Mouse (Mus musculus) limb, embryonic 15.5 days (tissue): Measurements from ENCODE around the gene Ap5b1. TPM values are rescaled to one million over a fixed set of nuclear protein-coding genes. Genes with fewer than 3 reads are reported as not detected.

ENCODE experiments used
- ATAC-seq: fragments of 200-750 bp; cut with Nextera tagmentation; 2 replicates; pipeline ENCODE4 v1.8.0; 2017; ENCODE audit warnings: low read depth, moderate TSS enrichment; ENCODE audit not compliant: insufficient number of reproducible peaks, low FRiP score, low TSS enrichment
- H3K27ac ChIP-seq: fragments of 300-500 bp; sonication (generic); 2 replicates; pipeline ENCODE4 v1.5.1; 2015; ENCODE audit warnings: moderate library complexity, mild to moderate bottlenecking, inconsistent platforms
- H3K27me3 ChIP-seq: fragments of 300-500 bp; sonication (generic); 2 replicates; pipeline ENCODE4 v1.6.1; 2015; ENCODE audit warnings: inconsistent platforms
- H3K36me3 ChIP-seq: fragments of 300-500 bp; sonication (generic); 2 replicates; pipeline ENCODE4 v1.6.1; 2015; ENCODE audit warnings: inconsistent platforms
- H3K4me1 ChIP-seq: fragments of 300-500 bp; sonication (generic); 2 replicates; pipeline ENCODE4 v1.6.1; 2015; ENCODE audit warnings: inconsistent platforms
- H3K4me2 ChIP-seq: fragments of 300-500 bp; sonication (generic); 2 replicates; pipeline ENCODE4 v1.6.1; 2015; ENCODE audit warnings: mild to moderate bottlenecking, inconsistent platforms
- H3K4me3 ChIP-seq: fragments of 300-500 bp; sonication (generic); 2 replicates; pipeline ENCODE4 v1.5.1; 2015; ENCODE audit warnings: mild to moderate bottlenecking, inconsistent platforms
- H3K9ac ChIP-seq: fragments of 300-500 bp; sonication (generic); 2 replicates; pipeline ENCODE4 v1.6.1; 2015; ENCODE audit warnings: inconsistent platforms
- H3K9me3 ChIP-seq: fragments of 300-500 bp; sonication (generic); 2 replicates; pipeline ENCODE4 v1.6.1; 2016; ENCODE audit warnings: inconsistent platforms
- WGBS: fragments of 180-500 bp; shearing (Covaris S2); methylation state at CpG from one replicate; pipeline ENCODE4 v1.1.7; 2015; 5-methylcytosine and 5-hydroxymethylcytosine counted together
- polyA plus RNA-seq: library from polyadenylated mRNA; unstranded; fragments of >200 nt; fragmentation: Nextera tagmentation; extraction: Ambion mirVana; gene quantifications from 2 replicates; pipeline ENCODE4 v1.2.1, GENCODE M21; 2015

The Ap5b1 gene
- polyA plus RNA-seq, 1 experiment from 2014 or later, result 4.4 TPM

DNA sequence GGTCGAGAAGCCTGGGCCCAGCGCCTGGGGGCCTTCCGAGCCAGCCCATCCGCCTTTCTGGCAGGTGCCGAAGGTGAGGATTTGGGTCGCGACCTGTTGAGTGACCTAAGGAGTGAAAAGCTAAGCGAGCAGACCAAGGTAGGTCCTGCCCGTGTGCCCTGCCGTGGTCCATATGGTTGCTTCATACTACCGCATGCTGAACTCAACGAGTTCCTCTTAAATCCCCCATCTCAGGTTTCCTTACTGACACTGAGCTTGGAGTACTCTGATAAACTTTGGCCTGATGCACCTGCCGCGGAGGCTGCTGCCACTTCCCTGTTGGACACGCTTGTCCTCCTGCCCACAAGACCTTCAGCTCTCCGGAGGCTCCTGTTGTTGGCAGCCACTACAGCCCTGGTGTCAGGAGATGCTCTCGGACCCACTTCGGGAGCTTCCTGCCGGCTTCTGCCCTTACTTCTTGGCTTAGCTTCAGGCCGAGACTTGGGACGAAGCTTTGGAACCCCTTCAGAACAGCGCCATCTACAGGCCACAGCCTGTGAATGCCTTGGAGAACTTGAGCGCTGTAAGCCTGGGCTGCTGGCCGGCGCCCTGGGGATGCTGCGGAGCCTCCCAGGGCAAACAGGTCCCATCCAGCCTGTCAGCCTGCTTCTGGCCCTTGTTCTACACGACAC, 780 bp downstream of the Ap5b1 start:
- Histone ChIP-seq H3K4me2 (peak overlapping the region; percentile 98), H3K27me3 (peaks cover 26% of the 10 kb centered on the region), H3K9me3 (no peaks in the 10 kb centered on the region), H3K27ac (peak overlapping the region; percentile 85; the same call in 1 of the 2 replicates), H3K36me3 (peaks cover 14% of the 10 kb centered on the region), H3K9ac (no peak overlapping the region; the same call in 1 of the 2 replicates), H3K4me3 (peak overlapping the region; percentile 76), H3K4me1 (peaks cover 21% of the 10 kb centered on the region)
- WGBS, result 8% methylated on average over 27 of the region's 27 CpGs
- ATAC-seq, result peak; percentile 3; the same call in 1 of the 2 replicates

DNA sequence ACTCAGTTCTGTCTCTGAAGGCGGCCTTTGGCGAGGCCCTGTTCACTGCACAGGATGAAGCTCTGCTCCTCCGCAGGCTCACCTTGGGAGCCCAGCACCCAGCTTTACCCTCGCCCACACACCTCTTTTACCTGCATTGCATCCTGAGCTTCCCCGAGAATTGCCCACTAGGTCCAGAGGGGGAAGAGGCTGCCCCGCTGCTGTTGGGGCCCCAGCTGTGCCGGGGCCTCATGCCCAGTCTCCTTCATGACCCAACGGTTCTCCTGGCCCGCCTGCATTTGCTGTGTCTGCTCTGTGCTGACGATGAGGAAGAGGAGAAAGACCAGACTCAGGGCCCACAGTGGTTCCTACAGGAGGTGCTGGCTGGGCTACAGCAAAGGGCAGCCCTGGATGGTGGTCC, 1.7 kb downstream of the Ap5b1 start:
- 87% methylated on average over 10 of the region's 10 CpGs for WGBS
- no peak for ATAC-seq
- no peak overlapping the region for H3K4me2 ChIP-seq
- H3K9ac ChIP-seq, result no peak overlapping the region
- peaks cover 21% of the 10 kb centered on the region for H3K4me1 ChIP-seq
- no peaks in the 10 kb centered on the region for H3K9me3 ChIP-seq
- H3K4me3 ChIP-seq, result no peak overlapping the region
- peaks cover 18% of the 10 kb centered on the region for H3K27me3 ChIP-seq
- no peak overlapping the region for H3K27ac ChIP-seq
- H3K36me3 ChIP-seq, result peaks cover 14% of the 10 kb centered on the region

DNA sequence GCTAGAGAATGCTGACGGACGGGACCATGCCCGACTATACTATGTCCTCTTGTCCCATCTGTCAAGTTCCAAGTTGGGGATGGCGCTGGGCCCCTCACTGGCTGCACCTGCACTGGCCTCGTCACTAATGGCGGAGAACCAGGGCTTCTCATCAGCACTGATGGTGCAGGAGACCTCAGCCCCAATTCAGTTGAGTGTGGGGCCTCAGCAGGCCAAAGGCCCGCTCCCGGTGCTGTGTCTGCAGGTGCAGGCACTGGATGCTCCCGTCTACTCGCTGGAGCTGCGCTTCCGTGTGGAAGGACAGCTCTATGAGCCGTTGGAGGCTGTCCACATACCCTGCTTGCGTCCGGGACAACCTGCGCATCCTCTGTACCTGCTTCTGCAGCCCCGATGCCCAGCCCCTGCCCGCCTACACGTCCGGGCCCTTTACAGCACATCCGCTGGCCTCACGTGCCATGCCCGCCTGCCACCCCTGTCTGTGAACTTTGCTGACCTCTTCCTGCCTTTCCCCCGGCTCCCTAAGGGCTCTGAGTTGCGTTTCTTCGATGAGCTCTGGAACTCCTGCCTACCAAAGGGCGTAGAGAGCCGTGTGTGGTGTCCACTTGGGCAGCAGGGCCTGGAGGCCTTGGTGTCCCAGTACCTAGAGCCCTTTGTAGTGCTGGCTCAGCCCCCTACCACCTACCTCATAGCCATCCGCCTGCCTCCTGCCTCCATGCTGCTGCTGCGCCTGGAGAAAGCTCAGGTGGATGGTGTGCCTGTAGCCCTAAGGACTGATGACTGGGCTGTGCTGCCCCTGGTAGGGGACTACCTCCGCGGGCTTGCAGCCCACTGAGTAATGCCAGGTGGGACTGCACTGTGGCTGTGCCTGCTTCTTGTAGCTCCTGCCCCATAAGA, 2.8 kb downstream of the Ap5b1 start:
- H3K27ac ChIP-seq, result no peak overlapping the region
- peaks cover 14% of the 10 kb centered on the region for H3K36me3 ChIP-seq
- H3K4me3 ChIP-seq, result no peak overlapping the region
- H3K4me2 ChIP-seq, result no peak overlapping the region
- no peaks in the 10 kb centered on the region for H3K9me3 ChIP-seq
- H3K27me3 ChIP-seq, result peaks cover 13% of the 10 kb centered on the region
- ATAC-seq, result no peak
- 88% methylated on average over 32 of the region's 32 CpGs for WGBS
- no peak overlapping the region for H3K9ac ChIP-seq
- H3K4me1 ChIP-seq, result peaks cover 21% of the 10 kb centered on the region

DNA sequence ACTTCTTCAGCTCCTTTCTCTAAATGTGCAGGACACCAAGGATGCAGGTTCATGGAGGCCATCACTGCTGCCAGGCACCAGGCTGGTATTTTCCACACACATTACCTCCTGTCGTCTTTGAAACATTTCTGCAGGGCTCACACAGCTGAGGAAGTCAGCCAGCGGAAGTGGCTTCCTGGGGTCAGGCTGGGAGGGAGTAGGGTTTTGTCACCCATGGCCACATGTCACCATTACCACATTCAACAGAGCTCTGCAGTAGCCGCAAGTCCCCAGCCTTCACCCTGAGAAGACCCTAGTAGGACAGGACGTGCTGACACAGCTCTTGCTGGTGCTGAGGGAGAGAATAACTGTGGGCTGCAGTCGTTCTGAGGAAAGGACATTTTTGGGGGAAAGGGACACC, 4.0 kb downstream of the Ap5b1 start:
- Histone ChIP-seq H3K9ac (no peak overlapping the region), H3K36me3 (peaks cover 14% of the 10 kb centered on the region), H3K27ac (no peak overlapping the region), H3K4me1 (peaks cover 18% of the 10 kb centered on the region), H3K4me2 (no peak overlapping the region), H3K4me3 (no peak overlapping the region), H3K9me3 (no peaks in the 10 kb centered on the region), H3K27me3 (peaks cover 4% of the 10 kb centered on the region; the same call in 1 of the 2 replicates)
- WGBS, result 79% methylated on average over 5 of the region's 5 CpGs
- ATAC-seq, result no peak

DNA sequence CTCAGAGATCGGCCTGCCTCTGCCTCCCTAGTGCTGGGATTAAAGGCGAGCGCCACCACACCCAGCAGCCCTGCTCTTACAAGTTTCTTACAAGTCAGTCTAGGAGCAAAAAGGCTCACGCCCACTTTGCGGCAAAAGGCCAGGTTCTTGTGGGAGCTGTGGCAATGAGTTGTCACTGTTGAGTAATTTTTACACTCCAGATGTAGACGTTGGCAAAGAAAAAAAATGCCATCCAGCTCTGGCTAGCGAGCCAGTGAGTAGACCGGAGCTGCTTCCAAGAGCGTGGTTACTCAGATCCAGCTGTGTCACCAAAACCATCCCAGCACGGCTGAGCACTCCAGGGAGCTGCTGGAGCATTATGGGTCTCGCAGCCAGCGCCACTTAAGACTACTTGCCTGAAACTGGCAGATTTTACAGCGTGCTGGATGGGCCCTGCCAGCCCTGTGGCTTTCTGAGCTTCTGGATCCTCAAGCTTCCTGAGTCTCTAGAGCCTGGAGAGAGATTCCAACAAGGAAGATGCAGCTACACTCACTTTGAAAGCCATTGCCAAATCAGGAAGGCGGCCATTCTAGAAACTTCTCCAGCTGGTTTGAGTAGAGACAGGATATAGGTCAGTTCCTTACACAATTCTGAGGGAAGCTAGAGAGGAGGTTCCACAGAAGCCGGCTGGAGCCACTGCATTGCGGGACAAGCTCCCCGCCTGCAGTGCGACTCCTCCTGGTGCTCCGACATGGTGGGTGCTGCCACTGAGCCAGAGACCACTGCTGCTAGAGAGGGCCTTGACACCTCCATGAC, 4.7 kb downstream of the Ap5b1 start:
- peaks cover 14% of the 10 kb centered on the region for H3K36me3 ChIP-seq
- WGBS, result 76% methylated on average over 19 of the region's 19 CpGs
- H3K9me3 ChIP-seq, result no peaks in the 10 kb centered on the region
- H3K27ac ChIP-seq, result 0 out of 2 replicates have a peak overlapping the region, but pooled peaks have one; percentile 47
- H3K9ac ChIP-seq, result no peak overlapping the region
- no peak overlapping the region for H3K4me2 ChIP-seq
- H3K4me1 ChIP-seq, result peaks cover 13% of the 10 kb centered on the region
- no peak for ATAC-seq
- H3K27me3 ChIP-seq, result peaks cover 4% of the 10 kb centered on the region; the same call in 1 of the 2 replicates
- no peak overlapping the region for H3K4me3 ChIP-seq

DNA sequence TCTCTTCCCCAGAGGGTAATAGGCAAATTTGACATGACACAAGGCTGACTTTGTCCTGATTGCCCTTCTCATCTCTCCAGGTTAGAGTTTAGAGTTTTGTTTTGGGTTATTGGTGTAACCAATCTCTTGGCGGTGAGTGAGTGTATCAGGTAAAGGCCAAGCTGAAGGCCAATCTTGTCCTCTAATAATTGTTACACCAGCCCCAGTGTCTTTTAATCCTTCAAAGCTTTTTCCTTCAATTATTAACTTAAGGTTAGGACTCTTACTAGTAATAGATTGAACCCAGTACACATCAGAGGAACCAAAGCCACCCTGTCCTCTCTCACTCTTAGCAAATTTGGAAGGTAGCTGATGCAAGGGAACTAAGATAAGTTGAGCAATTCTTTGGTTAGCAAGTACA, 7.5 kb downstream of the Ap5b1 start:
- no peaks in the 10 kb centered on the region for H3K27me3 ChIP-seq

DNA sequence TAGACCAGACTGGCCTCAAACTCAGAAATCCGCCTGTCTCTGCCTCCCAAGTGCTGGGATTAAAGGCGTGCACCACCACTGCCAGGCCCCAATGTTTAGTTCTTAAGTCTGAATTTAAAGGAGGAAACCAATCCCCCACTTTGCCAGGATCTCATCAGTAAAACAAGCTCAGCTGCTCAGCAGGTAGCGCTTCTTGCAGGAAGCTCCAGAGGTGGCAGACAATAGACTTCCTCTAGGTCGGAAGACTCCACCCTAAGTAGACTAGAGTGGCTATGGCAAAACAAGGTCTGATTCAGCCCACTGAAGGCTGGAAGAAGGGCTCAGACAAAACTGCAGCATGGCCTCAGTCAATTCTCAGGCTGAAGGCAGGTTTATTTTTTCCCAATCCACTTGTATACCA, 12.1 kb downstream of the Ap5b1 start:
- ATAC-seq, result no peak
- Histone ChIP-seq H3K27ac (no peak overlapping the region), H3K4me1 (no peaks in the 10 kb centered on the region), H3K9me3 (no peaks in the 10 kb centered on the region), H3K36me3 (no peaks in the 10 kb centered on the region), H3K27me3 (no peaks in the 10 kb centered on the region), H3K4me3 (no peak overlapping the region), H3K4me2 (no peak overlapping the region), H3K9ac (no peak overlapping the region)
- whole genome bisulfite sequencing, result 73% methylated on average over 4 of the region's 4 CpGs

More for the DNA sequence above, 7.5 kb downstream of the Ap5b1 start:
- H3K27ac ChIP-seq, result no peak overlapping the region
- H3K9ac ChIP-seq, result no peak overlapping the region
- WGBS, result 97% methylated on average over 1 of the region's 1 CpGs
- no peaks in the 10 kb centered on the region for H3K4me1 ChIP-seq
- H3K36me3 ChIP-seq, result peaks cover 5% of the 10 kb centered on the region; the same call in 1 of the 2 replicates
- ATAC-seq, result no peak
- no peaks in the 10 kb centered on the region for H3K9me3 ChIP-seq
- H3K4me2 ChIP-seq, result no peak overlapping the region
- no peak overlapping the region for H3K4me3 ChIP-seq

DNA sequence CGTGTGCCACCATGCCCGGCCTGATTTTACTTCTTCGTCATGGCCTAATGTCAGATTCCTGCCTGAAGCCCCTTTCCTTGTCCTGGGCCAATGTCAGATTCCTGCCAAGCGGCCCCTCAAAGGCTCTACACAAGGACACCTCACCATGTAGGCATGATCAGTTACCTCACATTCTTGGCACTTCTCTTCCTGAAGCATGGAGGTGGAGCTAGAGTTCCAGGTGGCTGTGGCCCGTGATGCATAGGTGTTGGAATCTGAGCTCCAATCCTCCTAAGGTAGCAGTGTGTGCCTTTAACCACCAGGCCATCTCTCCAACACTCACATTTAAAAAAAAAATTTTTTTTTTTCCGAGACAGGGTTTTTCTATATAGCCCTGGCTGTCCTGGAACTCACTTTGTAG, 13.0 kb downstream of the Ap5b1 start:
- Histone ChIP-seq H3K4me3 (no peak overlapping the region), H3K4me2 (no peak overlapping the region), H3K36me3 (no peaks in the 10 kb centered on the region), H3K9me3 (no peaks in the 10 kb centered on the region), H3K4me1 (no peaks in the 10 kb centered on the region), H3K9ac (no peak overlapping the region), H3K27ac (no peak overlapping the region), H3K27me3 (no peaks in the 10 kb centered on the region)
- WGBS, result 81% methylated on average over 6 of the region's 6 CpGs
- no peak for ATAC-seq

DNA sequence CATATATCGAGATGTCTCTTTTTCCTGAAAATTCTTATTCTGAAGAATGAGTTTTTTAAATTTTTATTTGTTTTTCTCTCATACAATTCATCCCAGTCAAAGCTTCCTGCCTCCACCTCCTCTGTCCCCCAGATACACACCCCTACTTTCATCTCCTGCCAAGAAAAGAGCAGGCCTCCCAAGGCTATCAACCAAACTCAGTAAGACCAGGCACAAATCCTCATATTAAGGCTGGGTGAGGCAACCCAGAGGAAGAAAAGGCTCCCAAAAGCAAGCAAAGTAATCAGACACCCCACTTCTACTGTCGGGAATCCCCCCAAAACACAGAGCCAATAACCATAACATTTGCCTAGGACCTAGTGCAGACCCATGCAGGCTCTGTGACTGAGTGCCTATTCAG, 14.2 kb downstream of the Ap5b1 start:
- no peak overlapping the region for H3K27ac ChIP-seq
- H3K27me3 ChIP-seq, result no peaks in the 10 kb centered on the region
- no peaks in the 10 kb centered on the region for H3K4me1 ChIP-seq
- H3K4me2 ChIP-seq, result no peak overlapping the region
- no peaks in the 10 kb centered on the region for H3K36me3 ChIP-seq
- H3K9ac ChIP-seq, result no peak overlapping the region
- no peaks in the 10 kb centered on the region for H3K9me3 ChIP-seq
- no peak for ATAC-seq
- 80% methylated on average over 2 of the region's 2 CpGs for WGBS
- H3K4me3 ChIP-seq, result no peak overlapping the region

DNA sequence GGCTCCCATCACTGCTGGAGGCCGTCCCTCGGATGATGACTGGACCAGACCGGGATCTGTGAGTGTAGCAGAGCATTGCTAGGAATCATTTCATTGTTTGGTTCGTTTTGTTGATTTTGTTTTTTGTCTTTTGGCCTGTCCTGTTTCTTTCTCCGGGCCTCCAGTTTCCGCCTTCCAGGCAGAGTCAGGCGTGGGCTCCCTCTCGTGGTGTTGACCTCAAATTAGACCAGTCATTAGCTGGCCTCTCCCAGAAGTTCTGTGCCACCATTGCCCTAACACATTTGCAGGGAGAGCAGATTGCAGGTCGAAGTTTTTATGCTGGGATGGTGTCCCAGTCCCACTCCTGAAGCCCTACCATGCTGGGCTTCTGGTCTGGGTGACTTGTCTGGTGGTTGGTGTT, 21.3 kb downstream of the Ap5b1 start:
- Histone ChIP-seq H3K27ac (no peak overlapping the region), H3K27me3 (no peaks in the 10 kb centered on the region), H3K4me2 (no peak overlapping the region), H3K9ac (no peak overlapping the region), H3K4me1 (no peaks in the 10 kb centered on the region), H3K9me3 (no peaks in the 10 kb centered on the region), H3K4me3 (no peak overlapping the region), H3K36me3 (no peaks in the 10 kb centered on the region)
- WGBS, result 70% methylated on average over 9 of the region's 9 CpGs
- ATAC-seq, result no peak

DNA sequence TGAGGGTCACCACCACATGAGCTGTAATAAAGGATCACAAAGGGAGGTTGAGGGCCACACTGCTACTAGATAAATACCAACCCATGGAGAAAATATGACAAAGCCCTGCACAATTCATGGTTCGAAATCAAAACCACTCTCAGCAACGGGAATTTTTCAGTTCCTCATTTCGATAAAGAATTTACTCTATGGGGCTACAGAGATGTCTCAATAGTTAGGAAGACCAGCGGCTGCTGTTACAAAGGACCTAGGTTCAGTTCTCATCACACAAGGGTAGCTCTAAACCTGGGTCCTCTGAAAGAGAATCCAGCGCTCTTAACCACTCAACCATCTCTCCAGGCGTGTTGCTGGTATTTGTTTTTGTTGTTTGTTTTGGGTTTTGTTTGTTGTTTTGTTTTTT, 24.1 kb downstream of the Ap5b1 start:
- ATAC-seq, result no peak

More for the DNA sequence above, 24.1 kb downstream of the Ap5b1 start:
- no peak overlapping the region for H3K9ac ChIP-seq
- no peaks in the 10 kb centered on the region for H3K9me3 ChIP-seq
- WGBS, result 88% methylated on average over 6 of the region's 6 CpGs
- no peak overlapping the region for H3K4me2 ChIP-seq
- H3K27ac ChIP-seq, result no peak overlapping the region
- H3K36me3 ChIP-seq, result no peaks in the 10 kb centered on the region
- H3K27me3 ChIP-seq, result no peaks in the 10 kb centered on the region
- no peaks in the 10 kb centered on the region for H3K4me1 ChIP-seq
- H3K4me3 ChIP-seq, result no peak overlapping the region
